Mouse (Mus musculus): Measurements from ENCODE around the gene Zfp174. TPM values are rescaled to one million over a fixed set of nuclear protein-coding genes. Genes with fewer than 3 reads are reported as not detected.
"Not testable (repeated sequence)": the region's sequence is repeated elsewhere in the genome, so short reads cannot be mapped to it uniquely, and the experiment has no call there.

Gene Zfp174
- polyA plus RNA-seq, 1 experiment from 2014 or later: 1.3 TPM

DNA sequence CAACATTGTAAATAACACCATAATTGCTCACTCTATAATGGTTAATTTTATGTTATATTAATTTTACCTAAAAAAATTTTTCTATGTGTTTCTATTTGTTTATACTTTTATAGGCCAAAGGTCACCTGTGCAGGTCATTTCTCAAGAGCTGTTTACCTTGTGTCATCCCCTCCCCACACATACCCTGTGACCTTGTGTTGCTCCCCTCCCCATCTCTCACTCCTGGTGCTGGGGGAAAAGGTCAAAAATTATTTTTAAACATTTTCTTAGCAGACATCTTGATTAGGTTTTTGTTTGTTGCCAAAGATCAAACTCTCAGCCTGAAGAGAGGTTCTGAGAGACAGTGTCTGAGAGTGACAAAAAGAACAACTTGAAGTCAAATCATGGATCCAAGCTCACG, 3.3 kb upstream of the Zfp174 start:
- no peak for ATAC-seq (ENCODE audit: low FRiP score, low TSS enrichment)
- Histone ChIP-seq H3K27me3 (ENCODE audit: insufficient read depth, low read length) (no peaks in the 10 kb centered on the region), H3K4me1 (ENCODE audit: insufficient read depth, low read length) (peaks cover 7% of the 10 kb centered on the region), H3K36me3 (ENCODE audit: insufficient read depth, low read length) (no peaks in the 10 kb centered on the region), H3K4me3 (ENCODE audit: low read length) (no peak overlapping the region), H3K4me2 (replicated peaks; ENCODE audit: low read depth, low read length) (no peak overlapping the region), H3K9ac (replicated peaks; ENCODE audit: low read length) (no peak overlapping the region), H3K9me3 (ENCODE audit: low read length) (no peaks in the 10 kb centered on the region), H3K27ac (ENCODE audit: low read length) (no peak overlapping the region)
- 80% methylated on average over 1 of the region's 1 CpGs for WGBS

DNA sequence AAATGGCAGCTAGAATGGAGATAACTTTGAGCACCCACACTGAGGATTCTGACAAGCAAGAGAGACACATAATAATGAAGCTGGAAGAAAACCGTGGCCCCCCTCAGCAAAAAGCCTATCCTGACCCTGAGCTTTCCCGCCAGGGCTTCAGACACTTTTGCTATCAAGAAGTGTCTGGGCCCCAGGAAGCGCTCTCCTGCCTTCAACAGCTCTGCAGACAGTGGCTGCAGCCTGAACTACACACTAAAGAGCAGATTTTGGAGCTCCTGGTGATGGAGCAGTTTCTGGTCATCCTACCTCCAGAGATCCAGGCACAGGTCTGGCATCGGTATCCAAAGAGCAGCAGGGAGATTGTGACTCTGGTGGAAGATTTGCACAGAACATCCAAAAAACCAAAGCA, 803 bp downstream of the Zfp174 start:
- Histone ChIP-seq H3K27me3 (ENCODE audit: insufficient read depth, low read length) (no peaks in the 10 kb centered on the region), H3K4me2 (replicated peaks; ENCODE audit: low read depth, low read length) (peak overlapping the region; percentile 76), H3K9ac (replicated peaks; ENCODE audit: low read length) (peak overlapping the region; percentile 77), H3K4me3 (ENCODE audit: low read length) (peak overlapping the region; percentile 78), H3K27ac (ENCODE audit: low read length) (no peak overlapping the region), H3K4me1 (ENCODE audit: insufficient read depth, low read length) (peaks cover 7% of the 10 kb centered on the region), H3K9me3 (ENCODE audit: low read length) (no peaks in the 10 kb centered on the region), H3K36me3 (ENCODE audit: insufficient read depth, low read length) (no peaks in the 10 kb centered on the region)
- 70% methylated on average over 4 of the region's 4 CpGs for WGBS
- ATAC-seq (ENCODE audit: low FRiP score, low TSS enrichment): no peak

DNA sequence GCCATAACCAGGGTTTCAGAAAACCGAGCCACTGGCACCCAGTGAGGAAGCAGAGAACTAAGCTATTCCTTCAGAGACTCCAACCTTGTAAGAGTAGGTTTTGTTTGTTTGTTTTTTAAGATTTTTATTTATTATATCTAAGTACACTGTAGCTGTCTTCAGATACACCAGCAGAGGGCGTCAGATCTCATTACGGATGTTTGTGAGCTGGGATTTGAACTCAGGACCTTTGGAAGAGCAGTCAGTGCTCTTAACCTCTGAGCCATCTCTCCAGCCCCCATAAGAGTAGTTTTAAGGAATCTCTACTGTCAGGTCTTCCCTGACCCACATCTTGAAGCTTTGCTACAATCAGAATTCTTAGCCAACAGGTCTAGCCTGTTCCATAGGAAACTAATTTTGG, 1.3 kb downstream of the Zfp174 start:
- H3K9ac ChIP-seq (replicated peaks; ENCODE audit: low read length): no peak overlapping the region
- WGBS: 81% methylated on average over 3 of the region's 3 CpGs
- no peaks in the 10 kb centered on the region for H3K36me3 ChIP-seq (ENCODE audit: insufficient read depth, low read length)
- no peak for ATAC-seq (ENCODE audit: low FRiP score, low TSS enrichment)
- no peaks in the 10 kb centered on the region for H3K9me3 ChIP-seq (ENCODE audit: low read length)
- H3K27me3 ChIP-seq (ENCODE audit: insufficient read depth, low read length): no peaks in the 10 kb centered on the region
- H3K4me1 ChIP-seq (ENCODE audit: insufficient read depth, low read length): peaks cover 7% of the 10 kb centered on the region
- H3K4me3 ChIP-seq (ENCODE audit: low read length): no peak overlapping the region
- H3K4me2 ChIP-seq (replicated peaks; ENCODE audit: low read depth, low read length): no peak overlapping the region
- no peak overlapping the region for H3K27ac ChIP-seq (ENCODE audit: low read length)

DNA sequence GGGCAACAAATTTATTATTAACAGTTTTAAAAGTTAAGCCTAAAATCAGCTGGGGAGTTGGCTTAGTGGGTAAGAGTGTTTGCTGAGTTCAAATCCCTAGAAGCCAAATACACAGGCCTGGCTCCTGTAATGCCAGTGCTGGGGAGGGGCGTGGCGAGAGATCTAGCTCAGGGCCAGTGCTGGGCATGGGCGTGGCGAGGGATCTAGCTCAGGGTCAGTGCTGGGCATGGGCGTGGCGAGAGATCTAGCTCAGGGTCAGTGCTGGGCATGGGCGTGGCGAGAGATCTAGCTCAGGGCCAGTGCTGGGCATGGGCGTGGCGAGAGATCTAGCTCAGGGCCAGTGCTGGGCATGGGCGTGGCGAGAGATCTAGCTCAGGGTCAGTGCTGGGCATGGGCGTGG, 4.2 kb downstream of the Zfp174 start:
- ATAC-seq (ENCODE audit: low FRiP score, low TSS enrichment); H3K9ac ChIP-seq (replicated peaks; ENCODE audit: low read length); H3K36me3 ChIP-seq (ENCODE audit: insufficient read depth, low read length); H3K27me3 ChIP-seq (ENCODE audit: insufficient read depth, low read length); H3K9me3 ChIP-seq (ENCODE audit: low read length); H3K4me3 ChIP-seq (ENCODE audit: low read length); H3K4me2 ChIP-seq (replicated peaks; ENCODE audit: low read depth, low read length); H3K27ac ChIP-seq (ENCODE audit: low read length): not testable (repeated sequence)
- 84% methylated on average over 13 of the region's 13 CpGs for WGBS
- peaks cover 15% of the 10 kb centered on the region for H3K4me1 ChIP-seq (ENCODE audit: insufficient read depth, low read length)

DNA sequence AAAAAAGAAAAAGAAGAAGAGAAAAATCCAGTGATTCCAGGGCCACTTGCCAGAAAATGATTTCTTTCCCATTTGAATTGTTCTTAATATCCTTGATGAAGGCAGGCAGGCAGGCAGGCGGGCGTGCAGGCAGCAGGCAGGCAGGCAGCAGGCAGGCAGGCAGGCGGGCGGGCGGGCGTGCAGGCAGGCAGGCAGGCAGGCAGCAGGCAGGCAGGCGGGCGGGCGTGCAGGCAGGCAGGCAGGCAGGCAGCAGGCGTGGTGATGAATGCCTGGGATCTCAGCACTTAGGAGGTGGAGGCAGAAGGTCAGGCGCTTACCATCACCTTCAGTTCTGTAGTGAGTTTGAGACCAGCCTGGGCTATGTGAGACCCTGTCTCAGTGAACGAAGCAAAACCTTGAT, 5.5 kb downstream of the Zfp174 start:
- Histone ChIP-seq H3K4me1 (ENCODE audit: insufficient read depth, low read length) (peaks cover 13% of the 10 kb centered on the region), H3K9ac (replicated peaks; ENCODE audit: low read length) (no peak overlapping the region), H3K9me3 (ENCODE audit: low read length) (no peaks in the 10 kb centered on the region), H3K4me3 (ENCODE audit: low read length) (no peak overlapping the region), H3K36me3 (ENCODE audit: insufficient read depth, low read length) (no peaks in the 10 kb centered on the region), H3K4me2 (replicated peaks; ENCODE audit: low read depth, low read length) (no peak overlapping the region), H3K27ac (ENCODE audit: low read length) (no peak overlapping the region), H3K27me3 (ENCODE audit: insufficient read depth, low read length) (no peaks in the 10 kb centered on the region)
- no peak for ATAC-seq (ENCODE audit: low FRiP score, low TSS enrichment)
- WGBS: 46% methylated on average over 12 of the region's 12 CpGs

DNA sequence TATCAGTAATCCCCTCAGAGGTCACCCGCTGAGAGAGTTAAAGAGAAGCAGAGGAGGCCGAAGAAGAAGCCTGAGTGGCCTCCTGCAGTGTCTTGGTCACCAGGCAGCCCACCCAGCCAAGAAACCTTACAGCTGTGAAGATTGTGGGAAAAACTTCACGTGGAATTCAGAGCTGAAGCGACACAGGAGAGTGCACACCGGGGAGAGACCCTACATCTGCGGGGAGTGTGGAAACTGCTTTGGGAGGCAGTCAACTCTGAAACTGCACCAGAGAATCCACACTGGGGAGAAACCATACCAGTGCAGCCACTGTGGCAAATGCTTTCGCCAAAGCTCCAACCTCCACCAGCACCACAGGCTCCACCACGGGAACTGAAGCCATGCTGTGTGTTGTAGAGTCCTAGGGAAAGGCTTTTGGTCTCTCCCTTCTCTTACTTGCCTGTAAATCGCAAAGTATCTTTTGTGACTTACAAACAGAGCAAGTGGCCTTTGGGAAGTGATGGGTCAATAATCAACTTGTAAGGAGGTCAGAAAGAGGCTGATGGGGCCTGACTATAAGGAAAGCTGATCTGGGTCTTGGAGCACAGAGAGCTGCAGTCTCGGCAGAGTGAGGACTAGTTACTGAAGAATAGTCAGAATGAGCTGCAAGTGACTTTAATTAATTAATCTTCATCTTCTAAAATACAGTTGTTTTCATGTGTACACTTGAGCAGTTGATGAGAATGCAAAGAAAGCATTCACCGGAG, 7.5 kb downstream of the Zfp174 start:
- Histone ChIP-seq H3K36me3 (ENCODE audit: insufficient read depth, low read length) (no peaks in the 10 kb centered on the region), H3K9me3 (ENCODE audit: low read length) (no peaks in the 10 kb centered on the region), H3K4me1 (ENCODE audit: insufficient read depth, low read length) (peaks cover 8% of the 10 kb centered on the region; the same call in 1 of the 2 replicates), H3K4me2 (replicated peaks; ENCODE audit: low read depth, low read length) (no peak overlapping the region), H3K27ac (ENCODE audit: low read length) (peak overlapping the region; percentile 84), H3K27me3 (ENCODE audit: insufficient read depth, low read length) (no peaks in the 10 kb centered on the region), H3K9ac (replicated peaks; ENCODE audit: low read length) (no peak overlapping the region), H3K4me3 (ENCODE audit: low read length) (no peak overlapping the region)
- peak; percentile 81 for ATAC-seq (ENCODE audit: low FRiP score, low TSS enrichment)
- WGBS: 41% methylated on average over 11 of the region's 11 CpGs

DNA sequence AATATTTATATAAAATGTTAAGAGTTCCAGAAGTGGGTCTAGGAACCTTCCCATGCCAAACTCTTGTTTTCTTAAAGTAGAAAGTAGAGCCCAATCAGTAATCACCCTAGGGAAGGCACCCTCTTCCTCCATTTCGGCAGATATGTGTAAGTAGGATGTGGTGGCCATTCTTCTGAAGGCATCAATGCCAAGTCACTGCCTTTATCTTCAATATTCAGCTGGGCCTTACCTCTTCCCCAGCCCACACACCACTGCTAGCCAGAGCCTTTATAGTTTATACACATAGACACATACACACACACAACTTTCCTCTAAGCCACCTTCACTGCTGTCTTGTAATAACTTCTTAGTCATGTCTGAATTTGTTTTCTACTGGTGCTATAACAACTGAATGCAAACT, 8.7 kb downstream of the Zfp174 start:
- 80% methylated on average over 1 of the region's 1 CpGs for WGBS
- H3K27me3 ChIP-seq (ENCODE audit: insufficient read depth, low read length): no peaks in the 10 kb centered on the region
- no peak overlapping the region for H3K9ac ChIP-seq (replicated peaks; ENCODE audit: low read length)
- peaks cover 8% of the 10 kb centered on the region; the same call in 1 of the 2 replicates for H3K4me1 ChIP-seq (ENCODE audit: insufficient read depth, low read length)
- H3K4me3 ChIP-seq (ENCODE audit: low read length): no peak overlapping the region
- no peaks in the 10 kb centered on the region for H3K9me3 ChIP-seq (ENCODE audit: low read length)
- peaks cover 4% of the 10 kb centered on the region; the same call in 1 of the 2 replicates for H3K36me3 ChIP-seq (ENCODE audit: insufficient read depth, low read length)
- H3K4me2 ChIP-seq (replicated peaks; ENCODE audit: low read depth, low read length): no peak overlapping the region
- H3K27ac ChIP-seq (ENCODE audit: low read length): no peak overlapping the region
- ATAC-seq (ENCODE audit: low FRiP score, low TSS enrichment): no peak

DNA sequence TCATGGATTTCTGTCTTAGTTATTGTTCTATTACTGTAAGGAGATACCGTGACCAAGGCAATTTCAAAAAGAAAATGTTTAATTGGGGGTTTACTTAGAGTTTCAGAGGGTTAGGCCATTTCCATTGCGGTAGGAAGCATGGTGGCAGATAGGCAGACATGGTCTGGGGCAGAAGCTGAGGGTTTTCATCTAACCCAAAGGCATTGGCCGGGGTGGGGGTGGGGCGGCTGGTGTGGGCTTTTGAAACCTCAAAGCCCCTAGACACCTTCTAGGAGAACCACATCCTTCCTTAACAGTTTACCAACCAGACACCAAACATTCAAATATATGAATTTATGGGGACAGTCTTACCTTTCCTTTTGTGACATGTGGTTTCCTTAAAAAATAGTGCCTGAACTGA, 12.2 kb downstream of the Zfp174 start:
- Histone ChIP-seq H3K27me3 (ENCODE audit: insufficient read depth, low read length) (no peaks in the 10 kb centered on the region), H3K36me3 (ENCODE audit: insufficient read depth, low read length) (peaks cover 14% of the 10 kb centered on the region), H3K9me3 (ENCODE audit: low read length) (no peaks in the 10 kb centered on the region), H3K4me3 (ENCODE audit: low read length) (no peak overlapping the region), H3K4me2 (replicated peaks; ENCODE audit: low read depth, low read length) (no peak overlapping the region), H3K27ac (ENCODE audit: low read length) (no peak overlapping the region), H3K4me1 (ENCODE audit: insufficient read depth, low read length) (peaks cover 5% of the 10 kb centered on the region; the same call in 1 of the 2 replicates), H3K9ac (replicated peaks; ENCODE audit: low read length) (no peak overlapping the region)
- WGBS: 93% methylated on average over 4 of the region's 4 CpGs
- no peak for ATAC-seq (ENCODE audit: low FRiP score, low TSS enrichment)

DNA sequence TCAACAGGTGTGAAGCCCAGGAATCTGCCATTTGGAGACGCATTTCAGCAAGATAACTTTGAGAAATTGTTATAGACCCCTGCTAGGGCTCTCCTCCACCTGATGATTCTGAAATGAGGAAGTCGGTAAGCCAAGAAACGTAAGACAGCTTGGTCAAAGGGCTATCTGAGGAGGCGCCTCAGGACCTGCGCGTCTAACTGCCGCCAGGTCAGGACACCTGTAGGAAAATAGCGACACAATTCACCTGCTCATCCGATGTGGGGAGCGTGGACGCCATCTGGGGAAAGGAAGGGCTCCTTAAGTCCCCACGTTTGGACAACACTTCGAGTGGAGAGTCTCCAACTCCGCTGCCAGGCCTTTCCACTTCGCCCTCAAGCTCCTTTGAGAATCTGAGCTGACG, 24.7 kb downstream of the Zfp174 start:
- H3K27me3 ChIP-seq (ENCODE audit: insufficient read depth, low read length): no peaks in the 10 kb centered on the region
- H3K9me3 ChIP-seq (ENCODE audit: low read length): no peaks in the 10 kb centered on the region
- H3K4me3 ChIP-seq (ENCODE audit: low read length): peak overlapping the region; percentile 70
- peaks cover 6% of the 10 kb centered on the region; the same call in 1 of the 2 replicates for H3K36me3 ChIP-seq (ENCODE audit: insufficient read depth, low read length)
- peak overlapping the region; percentile 77 for H3K9ac ChIP-seq (replicated peaks; ENCODE audit: low read length)
- H3K4me1 ChIP-seq (ENCODE audit: insufficient read depth, low read length): peaks cover 10% of the 10 kb centered on the region
- peak overlapping the region; percentile 64 for H3K4me2 ChIP-seq (replicated peaks; ENCODE audit: low read depth, low read length)
- 1% methylated on average over 16 of the region's 16 CpGs for WGBS
- ATAC-seq (ENCODE audit: low FRiP score, low TSS enrichment): peak; percentile 33; the same call in 1 of the 2 replicates
- peak overlapping the region; percentile 35 for H3K27ac ChIP-seq (ENCODE audit: low read length)

DNA sequence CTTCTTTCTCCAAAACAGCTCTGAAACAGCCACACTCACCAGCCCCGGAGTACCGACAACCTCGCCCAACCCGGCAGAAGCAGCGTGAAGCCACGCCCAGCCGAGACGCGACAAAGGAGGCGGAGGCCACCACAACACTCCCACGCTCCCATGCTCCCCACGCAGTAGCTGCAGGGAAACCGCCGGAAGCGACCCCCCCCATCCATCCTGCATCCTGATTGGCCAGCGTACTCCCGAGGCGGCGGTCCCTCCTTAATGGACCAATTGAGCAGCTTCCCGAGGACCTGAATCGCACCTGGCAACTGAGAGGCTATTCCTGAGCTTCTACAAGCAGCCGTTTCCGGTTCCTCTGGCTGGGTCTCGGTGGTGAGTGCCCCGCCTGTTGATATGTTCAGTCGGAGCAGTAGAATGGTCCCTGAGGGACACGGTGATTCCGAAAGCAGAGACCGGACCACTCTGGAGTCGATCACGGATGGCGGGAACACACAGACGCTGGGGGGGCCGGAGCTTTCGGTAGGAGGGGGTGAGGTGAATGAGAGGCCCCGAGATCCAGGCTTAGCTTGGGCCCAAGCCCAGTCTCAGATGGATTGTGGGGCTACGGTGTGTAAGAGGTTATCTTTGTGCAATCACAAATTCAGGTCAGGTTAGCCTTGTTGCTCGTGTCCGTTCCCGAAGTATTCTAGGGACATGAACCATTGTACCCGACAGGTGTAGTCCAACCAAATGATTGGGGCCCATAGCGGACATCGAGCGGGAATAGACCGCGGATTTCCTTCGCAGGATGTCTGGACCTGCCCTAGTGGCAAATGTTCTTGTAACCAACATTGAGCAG, 25.4 kb downstream of the Zfp174 start, which contains the start of gene Naa60:
Gene Naa60, plus strand, starts transcription at position 160 of the 832 bp plus-strand sequence.
- WGBS: 5% methylated on average over 47 of the region's 47 CpGs
- H3K27ac ChIP-seq (ENCODE audit: low read length): peak within 1 kb of the TSS; percentile 77
- peak within 1 kb of the TSS; percentile 64 for H3K4me2 ChIP-seq (replicated peaks; ENCODE audit: low read depth, low read length)

More for the DNA sequence above, 25.4 kb downstream of the Zfp174 start, which contains the start of gene Naa60:
- Histone ChIP-seq H3K9ac (replicated peaks; ENCODE audit: low read length) (peak within 1 kb of the TSS; percentile 77), H3K9me3 (ENCODE audit: low read length) (no peaks in the 10 kb centered on the region), H3K4me3 (ENCODE audit: low read length) (peak within 1 kb of the TSS; percentile 70), H3K27me3 (ENCODE audit: insufficient read depth, low read length) (no peaks in the 10 kb centered on the region), H3K4me1 (ENCODE audit: insufficient read depth, low read length) (peaks cover 10% of the 10 kb centered on the region), H3K36me3 (ENCODE audit: insufficient read depth, low read length) (peaks cover 4% of the 10 kb centered on the region; the same call in 1 of the 2 replicates)
- ATAC-seq (ENCODE audit: low FRiP score, low TSS enrichment): peak; percentile 99

Measured in kidney, embryonic 16.5 days (tissue).